Mouse (Mus musculus): ENCODE data around the gene Olfml2b. TPM values are rescaled to one million over a fixed set of nuclear protein-coding genes. Genes with fewer than 3 reads are reported as not detected.

Olfml2b gene
- polyA plus RNA-seq (2016; fragmentation: Nextera tagmentation; extraction: Ambion mirVana), result 12.8 and 13.6 TPM in 2 replicates

GRCm38 (mm10) chr1:170644255-170645205 lies at the start of gene Olfml2b:
Olfml2b (plus strand) TSS chr1:170644532.
- 15% methylated on average over 51 of the region's 51 CpGs for WGBS
- Histone ChIP-seq H3K9ac (peak within 1 kb of the TSS; percentile 63), H3K4me2 (replicated peaks) (peak within 1 kb of the TSS; percentile 75), H3K27me3 (no peaks in the 10 kb centered on the region), H3K27ac (no peak within 1 kb of the TSS), H3K4me3 (peak within 1 kb of the TSS; percentile 45), H3K36me3 (no peaks in the 10 kb centered on the region), H3K4me1 (peaks cover 15% of the 10 kb centered on the region), H3K9me3 (no peaks in the 10 kb centered on the region)
- peak; percentile 96 for ATAC-seq (ENCODE audit: insufficient number of reproducible peaks, insufficient read depth, low FRiP score, low TSS enrichment)

- H3K4me3 ChIP-seq, result no peak overlapping the region
- ATAC-seq (ENCODE audit: insufficient number of reproducible peaks, insufficient read depth, low FRiP score, low TSS enrichment), result no peak
- 0 out of 2 replicates have a peak, but pooled peaks cover 5% of the 10 kb centered on the region for H3K9me3 ChIP-seq
- H3K9ac ChIP-seq, result no peak overlapping the region
- H3K36me3 ChIP-seq, result no peaks in the 10 kb centered on the region
- H3K4me1 ChIP-seq, result no peaks in the 10 kb centered on the region
- H3K27me3 ChIP-seq, result no peaks in the 10 kb centered on the region
- H3K4me2 ChIP-seq (replicated peaks), result no peak overlapping the region
- H3K27ac ChIP-seq, result no peak overlapping the region
- 92% methylated on average over 7 of the region's 7 CpGs for WGBS
These were observed 49.8 kb upstream of the Olfml2b start for GRCm38 (mm10) chr1:170594575-170594974.

- Histone ChIP-seq H3K9me3 (no peaks in the 10 kb centered on the region), H3K4me3 (no peak overlapping the region), H3K4me2 (replicated peaks) (no peak overlapping the region), H3K27ac (no peak overlapping the region), H3K27me3 (no peaks in the 10 kb centered on the region), H3K9ac (no peak overlapping the region), H3K36me3 (no peaks in the 10 kb centered on the region), H3K4me1 (peaks cover 11% of the 10 kb centered on the region; the same call in 1 of the 2 replicates)
- ATAC-seq (ENCODE audit: insufficient number of reproducible peaks, insufficient read depth, low FRiP score, low TSS enrichment), result no peak
- WGBS, result 53% methylated on average over 21 of the region's 21 CpGs
These were observed 38.9 kb upstream of the Olfml2b start for GRCm38 (mm10) chr1:170605228-170606001.

- 84% methylated on average over 8 of the region's 8 CpGs for WGBS
- no peak overlapping the region for H3K9ac ChIP-seq
These were observed 37.0 kb upstream of the Olfml2b start for GRCm38 (mm10) chr1:170607231-170607917.

GRCm38 (mm10) chr1:170608461-170609071 lies 35.8 kb upstream of the Olfml2b start:
- 85% methylated on average over 3 of the region's 3 CpGs for WGBS
- Histone ChIP-seq H3K9ac (no peak overlapping the region), H3K36me3 (no peaks in the 10 kb centered on the region), H3K9me3 (no peaks in the 10 kb centered on the region), H3K27me3 (no peaks in the 10 kb centered on the region), H3K4me3 (no peak overlapping the region), H3K4me2 (replicated peaks) (no peak overlapping the region), H3K4me1 (peaks cover 11% of the 10 kb centered on the region; the same call in 1 of the 2 replicates), H3K27ac (no peak overlapping the region)
- ATAC-seq (ENCODE audit: insufficient number of reproducible peaks, insufficient read depth, low FRiP score, low TSS enrichment), result no peak

More at GRCm38 (mm10) chr1:170607231-170607917, 37.0 kb upstream of the Olfml2b start:
- no peaks in the 10 kb centered on the region for H3K27me3 ChIP-seq
- no peaks in the 10 kb centered on the region for H3K9me3 ChIP-seq
- no peak overlapping the region for H3K27ac ChIP-seq
- no peak overlapping the region for H3K4me3 ChIP-seq
- H3K4me2 ChIP-seq (replicated peaks), result no peak overlapping the region
- no peak for ATAC-seq (ENCODE audit: insufficient number of reproducible peaks, insufficient read depth, low FRiP score, low TSS enrichment)
- peaks cover 11% of the 10 kb centered on the region; the same call in 1 of the 2 replicates for H3K4me1 ChIP-seq
- no peaks in the 10 kb centered on the region for H3K36me3 ChIP-seq

GRCm38 (mm10) chr1:170609872-170610271 lies 34.5 kb upstream of the Olfml2b start:
- H3K9me3 ChIP-seq, result no peaks in the 10 kb centered on the region
- no peaks in the 10 kb centered on the region for H3K27me3 ChIP-seq
- WGBS, result 65% methylated on average over 7 of the region's 7 CpGs
- H3K36me3 ChIP-seq, result no peaks in the 10 kb centered on the region
- no peak for ATAC-seq (ENCODE audit: insufficient number of reproducible peaks, insufficient read depth, low FRiP score, low TSS enrichment)
- H3K4me2 ChIP-seq (replicated peaks), result no peak overlapping the region
- H3K9ac ChIP-seq, result no peak overlapping the region
- peaks cover 10% of the 10 kb centered on the region; the same call in 1 of the 2 replicates for H3K4me1 ChIP-seq
- no peak overlapping the region for H3K27ac ChIP-seq
- no peak overlapping the region for H3K4me3 ChIP-seq

- no peak for ATAC-seq (ENCODE audit: insufficient number of reproducible peaks, insufficient read depth, low FRiP score, low TSS enrichment)
- Histone ChIP-seq H3K9ac (no peak overlapping the region), H3K4me3 (no peak overlapping the region), H3K4me2 (replicated peaks) (no peak overlapping the region), H3K27ac (no peak overlapping the region), H3K4me1 (peaks cover 6% of the 10 kb centered on the region; the same call in 1 of the 2 replicates), H3K9me3 (no peaks in the 10 kb centered on the region), H3K36me3 (no peaks in the 10 kb centered on the region), H3K27me3 (no peaks in the 10 kb centered on the region)
- WGBS, result 72% methylated on average over 3 of the region's 3 CpGs
These were observed 34.0 kb upstream of the Olfml2b start for GRCm38 (mm10) chr1:170610289-170610688.

- WGBS, result 84% methylated on average over 3 of the region's 3 CpGs
These were observed 33.6 kb upstream of the Olfml2b start for GRCm38 (mm10) chr1:170610695-170611094.

GRCm38 (mm10) chr1:170611631-170612030 lies 32.7 kb upstream of the Olfml2b start:
- ATAC-seq (ENCODE audit: insufficient number of reproducible peaks, insufficient read depth, low FRiP score, low TSS enrichment), result no peak
- Histone ChIP-seq H3K27me3 (no peaks in the 10 kb centered on the region), H3K9ac (no peak overlapping the region), H3K36me3 (no peaks in the 10 kb centered on the region), H3K4me2 (replicated peaks) (no peak overlapping the region), H3K9me3 (no peaks in the 10 kb centered on the region), H3K4me1 (no peaks in the 10 kb centered on the region), H3K27ac (no peak overlapping the region), H3K4me3 (no peak overlapping the region)
- WGBS, result 89% methylated on average over 3 of the region's 3 CpGs

More at GRCm38 (mm10) chr1:170610695-170611094, 33.6 kb upstream of the Olfml2b start:
- Histone ChIP-seq H3K36me3 (no peaks in the 10 kb centered on the region), H3K27ac (no peak overlapping the region), H3K9ac (no peak overlapping the region), H3K27me3 (no peaks in the 10 kb centered on the region), H3K9me3 (no peaks in the 10 kb centered on the region), H3K4me3 (no peak overlapping the region), H3K4me2 (replicated peaks) (no peak overlapping the region), H3K4me1 (0 out of 2 replicates have a peak, but pooled peaks cover 2% of the 10 kb centered on the region)
- ATAC-seq (ENCODE audit: insufficient number of reproducible peaks, insufficient read depth, low FRiP score, low TSS enrichment), result no peak

GRCm38 (mm10) chr1:170612968-170613872 lies 31.1 kb upstream of the Olfml2b start:
- H3K9ac ChIP-seq, result no peak overlapping the region
- no peaks in the 10 kb centered on the region for H3K36me3 ChIP-seq
- H3K4me3 ChIP-seq, result no peak overlapping the region
- H3K4me1 ChIP-seq, result no peaks in the 10 kb centered on the region
- ATAC-seq (ENCODE audit: insufficient number of reproducible peaks, insufficient read depth, low FRiP score, low TSS enrichment), result peak; percentile 79
- H3K27me3 ChIP-seq, result no peaks in the 10 kb centered on the region
- no peaks in the 10 kb centered on the region for H3K9me3 ChIP-seq
- WGBS, result 60% methylated on average over 18 of the region's 18 CpGs
- no peak overlapping the region for H3K4me2 ChIP-seq (replicated peaks)
- H3K27ac ChIP-seq, result no peak overlapping the region

Measured in embryonic facial prominence, embryonic 12.5 days (tissue).